Mouse (Mus musculus): ENCODE data around the gene C1galt1. TPM values are rescaled to one million over a fixed set of nuclear protein-coding genes. Genes with fewer than 3 reads are reported as not detected.

Gene C1galt1
- polyA plus RNA-seq, 1 experiment = not detected

DNA sequence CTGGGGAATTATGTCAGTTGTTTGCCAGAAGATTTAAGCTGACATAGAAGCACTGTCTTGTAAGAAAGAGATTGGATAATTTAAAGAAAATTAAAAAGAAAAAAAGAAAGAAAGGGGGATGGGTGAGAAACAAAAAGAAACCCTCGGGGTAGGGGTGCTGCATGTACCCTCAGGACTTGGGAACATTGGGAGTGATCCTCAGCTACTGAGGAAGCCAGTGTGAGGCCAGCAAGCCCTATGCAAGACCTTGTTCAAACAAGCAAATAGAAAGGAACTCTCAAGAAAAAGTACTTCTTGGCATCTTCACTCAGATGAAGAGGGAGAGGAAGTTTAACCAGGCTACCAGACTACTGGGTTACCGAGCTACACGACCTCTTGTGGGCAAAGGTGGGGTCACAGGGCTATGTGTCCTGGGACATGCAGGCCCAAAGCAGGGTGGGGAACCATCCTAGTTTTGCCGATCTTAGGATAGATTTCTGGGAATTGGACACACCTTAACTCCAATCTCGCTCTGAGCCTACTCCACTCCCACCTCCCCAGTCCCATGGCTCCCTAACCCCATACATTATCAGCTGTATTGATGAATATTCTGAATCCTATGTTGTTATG lies 12.1 kb downstream of the C1galt1 start:
- no peak for TF ChIP-seq CTCF (IDR thresholded peaks at IDR 0.05; ENCODE audit: insufficient read depth, low read depth, low read length)
- TF ChIP-seq POLR2A (IDR thresholded peaks at IDR 0.05; ENCODE audit: insufficient read depth, low read depth, low read length) = no peak
- H3K27ac ChIP-seq (ENCODE audit: insufficient read depth, low read depth, low read length) = no peak overlapping the region
- WGBS = 76% methylated on average over 5 of the region's 5 CpGs
- peaks cover 2% of the 10 kb centered on the region; the same call in 1 of the 2 replicates for H3K4me1 ChIP-seq (ENCODE audit: control insufficient read depth, insufficient read depth, low read length)
- no peak overlapping the region for H3K4me3 ChIP-seq (ENCODE audit: insufficient read depth, low read depth, low read length)

DNA sequence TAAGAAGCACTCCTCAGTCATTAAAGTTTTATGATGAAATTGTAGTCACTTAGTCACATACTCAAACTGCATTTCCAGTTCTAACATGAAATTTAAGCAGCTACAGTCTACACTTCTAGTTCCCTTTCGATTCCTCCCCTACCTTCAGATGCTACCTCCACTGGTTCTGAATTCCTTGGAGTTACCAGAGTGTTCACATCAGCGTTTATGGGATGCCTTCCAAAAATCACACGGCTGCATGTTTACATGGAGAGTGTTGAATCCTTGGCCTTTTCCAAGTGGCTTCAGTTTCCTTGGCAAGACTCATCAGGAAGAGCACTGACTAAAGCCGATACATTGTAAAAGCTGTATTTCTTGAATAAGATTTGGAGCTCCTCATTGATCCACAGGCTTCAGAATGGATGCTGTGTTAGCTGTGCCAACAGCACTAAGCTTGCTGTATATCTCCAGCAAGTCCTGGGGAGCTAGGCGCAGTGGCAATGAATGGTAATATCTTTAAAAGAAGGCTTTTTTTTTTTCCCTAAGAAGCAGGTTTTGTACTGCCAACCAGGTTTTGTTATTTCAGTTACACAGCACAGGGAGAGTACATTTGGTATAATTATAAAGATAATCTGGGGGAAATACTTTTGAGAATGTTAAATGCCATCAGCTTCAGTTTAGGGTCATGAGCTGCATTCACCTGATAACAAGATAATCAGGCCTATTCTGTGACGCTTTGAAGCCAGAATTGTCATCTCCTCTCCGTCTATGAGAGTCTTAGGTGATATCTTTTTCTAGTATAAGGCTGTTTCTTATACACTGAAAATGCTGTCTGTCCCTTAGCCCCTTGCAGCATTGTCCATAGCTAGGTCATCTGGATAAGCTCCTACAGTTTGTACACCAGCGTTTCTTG lies 13.0 kb downstream of the C1galt1 start:
- Histone ChIP-seq H3K27ac (ENCODE audit: insufficient read depth, low read depth, low read length) (no peak overlapping the region), H3K4me3 (ENCODE audit: insufficient read depth, low read depth, low read length) (no peak overlapping the region), H3K4me1 (ENCODE audit: control insufficient read depth, insufficient read depth, low read length) (peaks cover 2% of the 10 kb centered on the region; the same call in 1 of the 2 replicates)
- 75% methylated on average over 8 of the region's 8 CpGs for WGBS
- TF ChIP-seq POLR2A (IDR thresholded peaks at IDR 0.05; ENCODE audit: insufficient read depth, low read depth, low read length) (no peak), CTCF (IDR thresholded peaks at IDR 0.05; ENCODE audit: insufficient read depth, low read depth, low read length) (no peak)

DNA sequence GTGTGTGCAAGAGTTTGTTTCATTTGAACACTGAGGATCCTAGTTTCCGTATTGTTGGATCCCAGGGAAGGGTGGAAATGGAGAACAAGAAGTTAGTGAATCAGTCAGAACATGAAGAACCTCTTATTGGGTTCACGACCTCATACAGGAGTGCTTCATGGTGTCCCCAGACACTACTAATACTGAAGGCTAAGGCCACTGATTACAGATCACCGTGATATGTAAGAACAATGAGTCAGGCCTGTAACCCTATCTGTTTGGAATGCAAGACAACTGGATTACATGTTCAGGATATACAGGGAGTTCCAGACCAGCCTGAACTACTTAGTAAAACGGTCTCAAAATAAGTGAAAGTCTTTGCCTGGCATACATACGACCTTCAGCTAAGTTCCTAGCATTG lies 13.9 kb downstream of the C1galt1 start:
- no peak overlapping the region for H3K27ac ChIP-seq (ENCODE audit: insufficient read depth, low read depth, low read length)
- WGBS = 85% methylated on average over 5 of the region's 5 CpGs

DNA sequence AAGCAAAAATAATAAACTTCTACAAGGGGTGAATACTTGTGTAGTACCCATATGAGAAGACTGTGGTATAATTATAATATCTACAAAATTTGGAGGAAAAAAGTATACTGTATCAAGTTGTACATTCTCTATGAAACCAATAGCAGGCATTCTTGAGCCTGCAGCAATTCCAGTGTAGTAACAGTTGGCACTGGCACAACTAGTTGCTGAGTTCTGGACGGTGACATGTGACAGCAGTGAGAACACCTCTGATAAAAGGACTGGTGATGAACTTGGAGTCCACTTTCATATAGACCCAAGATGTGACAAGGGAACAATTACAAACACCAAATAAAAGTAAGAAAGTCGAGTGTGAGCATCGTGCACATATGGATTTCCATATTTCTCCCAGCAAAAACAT lies 14.5 kb downstream of the C1galt1 start:
- WGBS = 87% methylated on average over 3 of the region's 3 CpGs
- Histone ChIP-seq H3K4me1 (ENCODE audit: control insufficient read depth, insufficient read depth, low read length) (no peaks in the 10 kb centered on the region), H3K27ac (ENCODE audit: insufficient read depth, low read depth, low read length) (no peak overlapping the region), H3K4me3 (ENCODE audit: insufficient read depth, low read depth, low read length) (no peak overlapping the region)
- TF ChIP-seq CTCF (IDR thresholded peaks at IDR 0.05; ENCODE audit: insufficient read depth, low read depth, low read length) (no peak), POLR2A (IDR thresholded peaks at IDR 0.05; ENCODE audit: insufficient read depth, low read depth, low read length) (no peak)

More for the DNA sequence above, 13.9 kb downstream of the C1galt1 start:
- peaks cover 2% of the 10 kb centered on the region; the same call in 1 of the 2 replicates for H3K4me1 ChIP-seq (ENCODE audit: control insufficient read depth, insufficient read depth, low read length)
- H3K4me3 ChIP-seq (ENCODE audit: insufficient read depth, low read depth, low read length) = no peak overlapping the region
- TF ChIP-seq POLR2A (IDR thresholded peaks at IDR 0.05; ENCODE audit: insufficient read depth, low read depth, low read length) (no peak), CTCF (IDR thresholded peaks at IDR 0.05; ENCODE audit: insufficient read depth, low read depth, low read length) (no peak)

DNA sequence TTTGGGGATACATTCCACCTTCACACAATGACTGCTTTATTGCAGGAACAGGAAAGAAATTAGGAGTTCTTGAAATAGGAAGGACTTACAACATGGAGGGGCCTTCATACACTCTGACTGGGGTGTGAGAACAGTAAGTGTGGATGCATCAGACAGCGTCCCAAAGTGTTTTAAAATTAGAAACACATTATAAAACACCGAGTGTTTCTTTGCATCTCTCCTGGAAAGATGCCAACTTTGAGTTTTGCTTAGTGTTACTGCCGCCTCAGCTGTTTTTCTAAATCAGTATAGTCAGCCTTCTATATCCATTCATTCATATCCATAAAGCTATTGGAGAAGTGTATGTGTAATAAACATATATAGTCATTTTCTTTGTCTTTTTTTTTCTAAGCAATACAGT lies 16.4 kb downstream of the C1galt1 start:
- Histone ChIP-seq H3K4me1 (ENCODE audit: control insufficient read depth, insufficient read depth, low read length) (no peaks in the 10 kb centered on the region), H3K27ac (ENCODE audit: insufficient read depth, low read depth, low read length) (no peak overlapping the region), H3K4me3 (ENCODE audit: insufficient read depth, low read depth, low read length) (no peak overlapping the region)
- 19% methylated on average over 3 of the region's 3 CpGs for WGBS
- TF ChIP-seq POLR2A (IDR thresholded peaks at IDR 0.05; ENCODE audit: insufficient read depth, low read depth, low read length) (no peak), CTCF (IDR thresholded peaks at IDR 0.05; ENCODE audit: insufficient read depth, low read depth, low read length) (no peak)

DNA sequence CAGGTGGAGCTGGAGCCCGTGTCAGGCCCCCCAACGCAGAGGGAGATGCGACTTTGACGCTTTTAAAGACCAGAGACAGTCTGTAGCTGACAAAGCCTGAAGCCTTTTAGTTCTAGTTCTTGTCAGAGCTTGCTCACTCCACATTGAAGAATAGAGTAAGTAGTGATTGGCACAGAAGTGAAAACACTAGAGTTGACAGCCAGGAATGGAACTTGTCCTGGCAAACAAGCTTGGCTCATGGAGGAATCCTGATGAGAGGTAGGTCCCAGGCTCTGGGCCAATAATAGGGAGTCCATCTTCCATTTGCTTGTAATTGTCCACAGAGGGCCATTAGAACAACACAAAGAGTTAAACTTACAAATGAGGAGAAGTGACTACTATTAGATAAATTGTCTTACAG lies 18.7 kb downstream of the C1galt1 start:
- TF ChIP-seq CTCF (IDR thresholded peaks at IDR 0.05; ENCODE audit: insufficient read depth, low read depth, low read length) (no peak), POLR2A (IDR thresholded peaks at IDR 0.05; ENCODE audit: insufficient read depth, low read depth, low read length) (no peak)
- H3K4me1 ChIP-seq (ENCODE audit: control insufficient read depth, insufficient read depth, low read length) = no peaks in the 10 kb centered on the region
- H3K4me3 ChIP-seq (ENCODE audit: insufficient read depth, low read depth, low read length) = no peak overlapping the region
- WGBS = 85% methylated on average over 4 of the region's 4 CpGs
- H3K27ac ChIP-seq (ENCODE audit: insufficient read depth, low read depth, low read length) = no peak overlapping the region

DNA sequence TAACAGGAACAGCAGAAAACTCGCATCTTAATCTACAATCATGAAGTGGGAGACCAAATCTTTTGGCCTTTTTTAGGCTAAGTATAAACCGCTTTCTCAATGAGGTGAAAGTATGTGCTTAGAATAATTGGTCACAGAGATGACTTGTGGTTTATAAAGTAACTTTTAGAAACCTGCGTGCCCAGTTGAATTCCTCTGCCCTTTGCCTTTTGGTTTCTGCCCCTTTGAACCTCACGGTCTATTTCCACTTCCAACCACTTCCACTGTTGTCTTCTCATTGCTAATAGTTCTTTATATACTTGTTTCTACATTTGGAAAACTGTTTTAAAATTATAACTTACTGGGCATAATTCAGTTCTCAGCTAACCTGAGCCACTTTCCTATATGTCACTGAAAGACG lies 32.2 kb downstream of the C1galt1 start:
- Histone ChIP-seq H3K4me1 (ENCODE audit: control insufficient read depth, insufficient read depth, low read length) (no peaks in the 10 kb centered on the region), H3K4me3 (ENCODE audit: insufficient read depth, low read depth, low read length) (no peak overlapping the region), H3K27ac (ENCODE audit: insufficient read depth, low read depth, low read length) (no peak overlapping the region)
- WGBS = 93% methylated on average over 5 of the region's 5 CpGs
- TF ChIP-seq POLR2A (IDR thresholded peaks at IDR 0.05; ENCODE audit: insufficient read depth, low read depth, low read length) = no peak
- no peak for TF ChIP-seq CTCF (IDR thresholded peaks at IDR 0.05; ENCODE audit: insufficient read depth, low read depth, low read length)

DNA sequence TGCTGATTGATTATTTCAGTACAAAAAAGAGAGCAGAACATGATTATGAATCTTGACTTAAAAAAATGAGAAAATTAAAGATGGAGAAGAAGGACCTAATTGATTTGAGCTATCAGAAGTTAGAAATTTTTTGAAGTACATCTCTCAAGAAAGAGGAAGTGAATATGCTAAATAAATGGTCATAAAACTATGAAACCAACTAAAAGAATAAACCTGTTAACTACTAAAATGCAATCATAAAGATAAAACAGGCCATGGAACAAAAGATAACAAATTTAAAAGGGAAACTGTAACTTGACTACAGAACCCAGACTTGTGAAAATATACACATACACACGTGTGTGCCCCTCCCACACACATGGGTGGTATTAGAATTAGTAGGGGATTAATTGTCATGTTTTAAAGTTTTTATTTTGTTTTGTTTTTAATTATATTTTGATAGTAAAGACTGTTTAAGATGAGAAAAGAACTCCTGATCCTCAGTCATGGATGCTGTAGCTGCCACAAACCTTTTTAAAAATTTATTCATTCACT lies 37.0 kb downstream of the C1galt1 start:
- no peak for TF ChIP-seq CTCF (IDR thresholded peaks at IDR 0.05; ENCODE audit: insufficient read depth, low read depth, low read length)
- TF ChIP-seq POLR2A (IDR thresholded peaks at IDR 0.05; ENCODE audit: insufficient read depth, low read depth, low read length) = no peak
- H3K4me3 ChIP-seq (ENCODE audit: insufficient read depth, low read depth, low read length) = no peak overlapping the region
- no peaks in the 10 kb centered on the region for H3K4me1 ChIP-seq (ENCODE audit: control insufficient read depth, insufficient read depth, low read length)
- H3K27ac ChIP-seq (ENCODE audit: insufficient read depth, low read depth, low read length) = no peak overlapping the region
- 71% methylated on average over 1 of the region's 1 CpGs for WGBS

DNA sequence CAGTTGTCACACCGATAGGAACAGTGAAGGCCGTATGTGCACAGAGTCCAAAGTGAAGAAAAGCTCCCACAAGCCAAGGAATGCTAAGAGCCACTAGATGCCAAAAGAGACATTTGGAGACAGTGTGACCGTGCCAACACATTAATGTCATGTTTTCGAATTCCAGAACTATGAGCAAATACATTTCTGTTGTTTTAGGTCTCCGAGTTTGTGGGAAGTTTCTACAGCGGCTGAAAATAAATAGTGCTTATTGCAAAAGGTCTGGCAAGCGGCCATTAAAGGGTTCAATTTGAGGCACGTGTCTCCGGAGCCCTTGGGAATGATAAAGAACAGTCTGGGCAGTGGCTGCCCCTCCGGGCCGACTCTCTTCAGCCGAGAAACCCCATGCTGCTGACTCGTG lies 37.9 kb downstream of the C1galt1 start:
- WGBS = 49% methylated on average over 13 of the region's 13 CpGs
- TF ChIP-seq CTCF (IDR thresholded peaks at IDR 0.05; ENCODE audit: insufficient read depth, low read depth, low read length) (no peak), POLR2A (IDR thresholded peaks at IDR 0.05; ENCODE audit: insufficient read depth, low read depth, low read length) (no peak)
- no peaks in the 10 kb centered on the region for H3K4me1 ChIP-seq (ENCODE audit: control insufficient read depth, insufficient read depth, low read length)
- H3K4me3 ChIP-seq (ENCODE audit: insufficient read depth, low read depth, low read length) = no peak overlapping the region
- H3K27ac ChIP-seq (ENCODE audit: insufficient read depth, low read depth, low read length) = no peak overlapping the region
